Mouse (Mus musculus): ENCODE measurements around the gene Fbxl17.

- TF ChIP-seq EP300 (IDR thresholded peaks at IDR 0.05; ENCODE audit: low read depth): no peak
- TF ChIP-seq CTCF (IDR thresholded peaks at IDR 0.05; ENCODE audit: low read depth): no peak
Observed at GRCm38 (mm10) chr17:63171264-63171663, 328.6 kb downstream of the Fbxl17 start.
